Mouse (Mus musculus): ENCODE results near the gene Gm26727.

DNA sequence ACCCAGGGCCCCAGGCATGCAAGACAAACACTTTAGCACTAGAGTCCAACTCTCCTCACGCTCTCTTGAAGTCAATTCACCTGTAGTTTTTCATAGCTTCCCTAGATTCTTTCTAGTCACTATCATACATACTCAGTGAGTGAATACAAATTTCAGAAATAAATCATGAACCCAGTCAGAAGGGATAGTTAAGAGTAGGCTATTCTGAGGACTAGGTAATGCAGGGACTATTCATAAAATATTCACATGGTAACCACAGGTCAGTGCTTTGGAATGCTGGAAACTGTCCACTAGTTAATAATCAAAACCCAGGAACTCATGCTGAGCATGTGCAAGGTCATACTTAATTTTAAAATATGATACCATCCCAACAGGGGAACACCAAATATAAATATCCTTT is 10.2 kb downstream of the Gm26727 start:
- TF ChIP-seq CTCF (IDR thresholded peaks at IDR 0.05; ENCODE audit: control insufficient read depth, insufficient read depth, low read length) (no peak), POLR2A (IDR thresholded peaks at IDR 0.05; ENCODE audit: borderline replicate concordance, control insufficient read depth, low read depth, low read length) (no peak)

Measured in bone marrow, adult 2 months (tissue).